Mouse (Mus musculus): ENCODE measurements around the gene Iqub.

- TF ChIP-seq POLR2A (IDR thresholded peaks at IDR 0.05; ENCODE audit: borderline replicate concordance, insufficient read depth, low read length) = no peak
- no peak for TF ChIP-seq CTCF (IDR thresholded peaks at IDR 0.05; ENCODE audit: borderline replicate concordance, insufficient read depth, low read depth, low read length)
Observed at GRCm38 (mm10) chr6:24543119-24543591, 28.3 kb upstream of the Iqub start.
